Mouse (Mus musculus): ENCODE results near the gene Mrto4.

- TF ChIP-seq TAL1 (IDR thresholded peaks at IDR 0.05; ENCODE audit: low read length) (no peak), GATA1 (IDR thresholded peaks at IDR 0.05; ENCODE audit: low read length) (no peak)
Measured at GRCm38 (mm10) chr4:139310899-139311701, 41.3 kb downstream of the Mrto4 start.
